Mouse (Mus musculus) E14TG2a.4 (cell line): Measurements from ENCODE around the gene Senp1.

Experiments
- CTCF ChIP-seq: conservative IDR thresholded peaks from 2 replicates; pipeline ENCODE4 v1.5.1; 2014; ENCODE audit warnings: low read length
- POU5F1 ChIP-seq: IDR thresholded peaks from 2 replicates; pipeline ENCODE4 v1.6.1; 2014; ENCODE audit warnings: low read length, borderline replicate concordance

DNA sequence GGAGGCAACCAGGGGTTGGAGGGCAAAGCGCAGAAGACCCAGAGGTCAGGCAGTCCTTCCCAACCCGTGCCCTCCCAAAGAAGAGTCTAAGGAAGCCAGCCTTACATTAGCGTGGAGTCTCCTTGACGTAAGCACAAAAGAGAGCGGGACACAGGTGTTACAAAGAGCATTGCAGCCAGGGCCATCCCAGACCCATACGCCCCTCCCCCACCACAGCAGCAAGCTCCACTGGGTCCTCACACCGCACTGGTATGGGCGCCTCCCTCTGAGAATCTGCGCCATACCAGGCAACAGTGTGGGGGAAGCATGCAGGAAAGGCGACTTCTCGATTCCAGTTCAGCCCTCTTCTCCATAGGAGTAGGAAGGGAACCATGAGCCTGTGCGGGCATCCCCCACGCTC lies 94.0 kb downstream of the Senp1 start:
- TF ChIP-seq CTCF = no peak
- TF ChIP-seq POU5F1 = no peak
